Mouse (Mus musculus) liver, embryonic 13.5 days (tissue): ENCODE results near the gene Trdmt1. TPM values are rescaled to one million over a fixed set of nuclear protein-coding genes. Genes with fewer than 3 reads are reported as not detected.

Experiments
- ATAC-seq: fragments of 200-750 bp; cut with Nextera tagmentation; 2 replicates; pipeline ENCODE4 v1.8.0; 2017; ENCODE audit warnings: low read depth, mild to moderate bottlenecking, moderate number of reproducible peaks, moderate library complexity
- DNase-seq: peaks from one replicate; pipeline ENCODE4 v3.0.0; 2022
- H3K27ac ChIP-seq: fragments of 300-500 bp; sonication (generic); 2 replicates; pipeline ENCODE4 v1.5.1; 2015; ENCODE audit warnings: moderate library complexity, mild to moderate bottlenecking, inconsistent platforms
- H3K27me3 ChIP-seq: fragments of 300-500 bp; sonication (generic); 2 replicates; pipeline ENCODE4 v1.6.1; 2015; ENCODE audit warnings: mild to moderate bottlenecking, inconsistent platforms
- H3K36me3 ChIP-seq: fragments of 300-500 bp; sonication (generic); 2 replicates; pipeline ENCODE4 v1.6.1; 2015; ENCODE audit warnings: mild to moderate bottlenecking, inconsistent platforms
- H3K4me1 ChIP-seq: fragments of 300-500 bp; sonication (generic); replicated peaks from 2 replicates; pipeline ENCODE4 v1.6.1; 2015; ENCODE audit warnings: inconsistent platforms
- H3K4me2 ChIP-seq: fragments of 300-500 bp; sonication (generic); 2 replicates; pipeline ENCODE4 v1.6.1; 2015; ENCODE audit warnings: inconsistent platforms, mild to moderate bottlenecking, moderate library complexity
- H3K4me3 ChIP-seq: fragments of 300-500 bp; sonication (generic); replicated peaks from 2 replicates; pipeline ENCODE4 v1.5.1; 2015; ENCODE audit warnings: mild to moderate bottlenecking, inconsistent platforms
- H3K9ac ChIP-seq: fragments of 300-500 bp; sonication (generic); 2 replicates; pipeline ENCODE4 v1.6.1; 2015; ENCODE audit warnings: mild to moderate bottlenecking, inconsistent platforms
- H3K9me3 ChIP-seq: fragments of 300-500 bp; sonication (generic); replicated peaks from 2 replicates; pipeline ENCODE4 v1.6.1; 2016; ENCODE audit warnings: inconsistent platforms
- WGBS: fragments of 180-500 bp; shearing (Covaris S2); methylation state at CpG from one replicate; pipeline ENCODE4 v1.1.7; 2015; ENCODE audit not compliant: insufficient replicate concordance; 5-methylcytosine and 5-hydroxymethylcytosine counted together
- polyA plus RNA-seq: library from polyadenylated mRNA; unstranded; fragments of >200 nt; fragmentation: Nextera tagmentation; extraction: Ambion mirVana; gene quantifications from 2 replicates; pipeline ENCODE4 v1.2.1, GENCODE M21; 2015

Gene Trdmt1
- polyA plus RNA-seq, 1 experiment from 2014 or later = 4.8 TPM

GRCm38 (mm10) chr2:13492927-13493326 lies 51.5 kb downstream of the Trdmt1 start:
- no peak overlapping the region for H3K4me3 ChIP-seq
- WGBS = 75% methylated on average over 4 of the region's 4 CpGs
- ATAC-seq (no peak), DNase-seq (no peak)
- H3K36me3 ChIP-seq = no peaks in the 10 kb centered on the region
- H3K27me3 ChIP-seq = no peaks in the 10 kb centered on the region
- H3K4me2 ChIP-seq = no peak overlapping the region
- H3K27ac ChIP-seq = no peak overlapping the region
- H3K4me1 ChIP-seq = peaks cover 4% of the 10 kb centered on the region; the same call in 1 of the 2 replicates
- no peak overlapping the region for H3K9ac ChIP-seq
- H3K9me3 ChIP-seq = no peaks in the 10 kb centered on the region

GRCm38 (mm10) chr2:13491734-13492133 lies 52.7 kb downstream of the Trdmt1 start, which contains the start of gene Cubn:
Gene Cubn (minus strand): TSS chr2:13491813.
- no peak within 1 kb of the TSS for H3K27ac ChIP-seq
- WGBS = 76% methylated on average over 8 of the region's 8 CpGs
- no peak within 1 kb of the TSS for H3K4me3 ChIP-seq
- no peak within 1 kb of the TSS for H3K4me2 ChIP-seq
- H3K9ac ChIP-seq = no peak within 1 kb of the TSS
- H3K27me3 ChIP-seq = no peaks in the 10 kb centered on the region
- no peak for DNase-seq
- ATAC-seq = no peak
- H3K4me1 ChIP-seq = peaks cover 4% of the 10 kb centered on the region; the same call in 1 of the 2 replicates
- H3K36me3 ChIP-seq = no peaks in the 10 kb centered on the region
- H3K9me3 ChIP-seq = no peaks in the 10 kb centered on the region

- H3K27ac ChIP-seq = no peak overlapping the region
- H3K4me1 ChIP-seq = no peaks in the 10 kb centered on the region
- WGBS = 61% methylated on average over 2 of the region's 2 CpGs
- H3K36me3 ChIP-seq = no peaks in the 10 kb centered on the region
- H3K4me3 ChIP-seq = no peak overlapping the region
- no peaks in the 10 kb centered on the region for H3K27me3 ChIP-seq
- no peaks in the 10 kb centered on the region for H3K9me3 ChIP-seq
- H3K4me2 ChIP-seq = no peak overlapping the region
- DNase-seq (no peak), ATAC-seq (no peak)
- no peak overlapping the region for H3K9ac ChIP-seq
Observed at GRCm38 (mm10) chr2:13490480-13490879, 54.0 kb downstream of the Trdmt1 start.

GRCm38 (mm10) chr2:13486470-13486869 lies 58.0 kb downstream of the Trdmt1 start:
- Histone ChIP-seq H3K4me3 (no peak overlapping the region), H3K36me3 (no peaks in the 10 kb centered on the region), H3K9me3 (no peaks in the 10 kb centered on the region), H3K9ac (no peak overlapping the region), H3K4me2 (no peak overlapping the region), H3K4me1 (no peaks in the 10 kb centered on the region), H3K27ac (no peak overlapping the region), H3K27me3 (no peaks in the 10 kb centered on the region)
- DNase-seq (no peak), ATAC-seq (no peak)
- 64% methylated on average over 8 of the region's 8 CpGs for WGBS

GRCm38 (mm10) chr2:13484566-13484965 lies 59.9 kb downstream of the Trdmt1 start:
- Histone ChIP-seq H3K27me3 (no peaks in the 10 kb centered on the region), H3K27ac (no peak overlapping the region), H3K36me3 (no peaks in the 10 kb centered on the region), H3K9ac (no peak overlapping the region), H3K4me2 (no peak overlapping the region), H3K9me3 (no peaks in the 10 kb centered on the region), H3K4me3 (no peak overlapping the region), H3K4me1 (no peaks in the 10 kb centered on the region)
- no peak for DNase-seq
- 74% methylated on average over 3 of the region's 3 CpGs for WGBS
- no peak for ATAC-seq

- Histone ChIP-seq H3K4me3 (no peak overlapping the region), H3K9me3 (no peaks in the 10 kb centered on the region), H3K4me1 (no peaks in the 10 kb centered on the region), H3K36me3 (no peaks in the 10 kb centered on the region), H3K27me3 (no peaks in the 10 kb centered on the region), H3K9ac (no peak overlapping the region), H3K4me2 (no peak overlapping the region), H3K27ac (no peak overlapping the region)
- ATAC-seq (no peak), DNase-seq (no peak)
- 69% methylated on average over 2 of the region's 2 CpGs for WGBS
Observed at GRCm38 (mm10) chr2:13480744-13481143, 63.7 kb downstream of the Trdmt1 start.

- H3K4me3 ChIP-seq = no peak overlapping the region
- H3K9ac ChIP-seq = no peak overlapping the region
- 69% methylated on average over 7 of the region's 7 CpGs for WGBS
- no peak for DNase-seq
- H3K27ac ChIP-seq = no peak overlapping the region
- H3K36me3 ChIP-seq = no peaks in the 10 kb centered on the region
- no peak for ATAC-seq
- H3K27me3 ChIP-seq = no peaks in the 10 kb centered on the region
- H3K4me2 ChIP-seq = no peak overlapping the region
- no peaks in the 10 kb centered on the region for H3K4me1 ChIP-seq
- no peaks in the 10 kb centered on the region for H3K9me3 ChIP-seq
Observed at GRCm38 (mm10) chr2:13479165-13479564, 65.3 kb downstream of the Trdmt1 start.

GRCm38 (mm10) chr2:13470108-13470507 lies 74.4 kb downstream of the Trdmt1 start:
- no peak overlapping the region for H3K9ac ChIP-seq
- no peaks in the 10 kb centered on the region for H3K4me1 ChIP-seq
- DNase-seq = no peak
- no peaks in the 10 kb centered on the region for H3K36me3 ChIP-seq
- no peaks in the 10 kb centered on the region for H3K27me3 ChIP-seq
- ATAC-seq = no peak
- H3K9me3 ChIP-seq = no peaks in the 10 kb centered on the region
- 71% methylated on average over 3 of the region's 3 CpGs for WGBS
- no peak overlapping the region for H3K4me3 ChIP-seq
- H3K27ac ChIP-seq = no peak overlapping the region
- no peak overlapping the region for H3K4me2 ChIP-seq

GRCm38 (mm10) chr2:13469641-13470040 lies 74.8 kb downstream of the Trdmt1 start:
- Histone ChIP-seq H3K4me2 (no peak overlapping the region), H3K4me3 (no peak overlapping the region), H3K36me3 (no peaks in the 10 kb centered on the region), H3K9me3 (no peaks in the 10 kb centered on the region), H3K4me1 (no peaks in the 10 kb centered on the region), H3K9ac (no peak overlapping the region), H3K27me3 (no peaks in the 10 kb centered on the region), H3K27ac (no peak overlapping the region)
- ATAC-seq (no peak), DNase-seq (no peak)
- WGBS = 69% methylated on average over 4 of the region's 4 CpGs

GRCm38 (mm10) chr2:13466685-13467084 lies 77.8 kb downstream of the Trdmt1 start:
- Histone ChIP-seq H3K4me2 (no peak overlapping the region), H3K36me3 (no peaks in the 10 kb centered on the region), H3K9me3 (no peaks in the 10 kb centered on the region), H3K4me3 (no peak overlapping the region), H3K9ac (no peak overlapping the region), H3K4me1 (no peaks in the 10 kb centered on the region), H3K27me3 (no peaks in the 10 kb centered on the region), H3K27ac (no peak overlapping the region)
- 79% methylated on average over 3 of the region's 3 CpGs for WGBS
- DNase-seq (no peak), ATAC-seq (no peak)
